Mouse (Mus musculus) heart, postnatal 0 days (tissue): Measurements from ENCODE around the gene Gm28036. TPM values are rescaled to one million over a fixed set of nuclear protein-coding genes. Genes with fewer than 3 reads are reported as not detected.

Source experiments
- ATAC-seq: fragments of 200-750 bp; cut with Nextera tagmentation; 2 replicates; pipeline ENCODE4 v1.8.0; 2017; ENCODE audit warnings: low read depth, moderate number of reproducible peaks, moderate library complexity; ENCODE audit not compliant: insufficient read depth
- DNase-seq: peaks from one replicate; pipeline ENCODE4 v3.0.0-alpha.2; 2016; ENCODE audit warnings: low spot score
- H3K27ac ChIP-seq: fragments of 300-500 bp; sonication (generic); 2 replicates; pipeline ENCODE4 v1.5.1; 2014; ENCODE audit warnings: low read depth, mild to moderate bottlenecking
- H3K27me3 ChIP-seq: fragments of 300-500 bp; sonication (generic); 2 replicates; pipeline ENCODE4 v1.6.1; 2014; ENCODE audit warnings: low read length, mixed read lengths; ENCODE audit not compliant: control insufficient read depth, insufficient read depth
- H3K36me3 ChIP-seq: fragments of 300-500 bp; sonication (generic); replicated peaks from 2 replicates; pipeline ENCODE4 v1.6.1; 2014; ENCODE audit warnings: low read length, mixed read lengths; ENCODE audit not compliant: control insufficient read depth, insufficient read depth
- H3K4me1 ChIP-seq: fragments of 300-500 bp; sonication (generic); 2 replicates; pipeline ENCODE4 v1.6.1; 2014; ENCODE audit warnings: antibody characterized with exemption; ENCODE audit not compliant: control insufficient read depth, insufficient read depth
- H3K4me2 ChIP-seq: fragments of 300-500 bp; sonication (generic); 2 replicates; pipeline ENCODE4 v1.6.1; 2014; ENCODE audit warnings: low read depth, mild to moderate bottlenecking, low read length, moderate library complexity
- H3K4me3 ChIP-seq: fragments of 300-500 bp; sonication (generic); 2 replicates; pipeline ENCODE4 v1.5.1; 2014; ENCODE audit warnings: low read depth, low read length
- H3K9ac ChIP-seq: fragments of 300-500 bp; sonication (generic); replicated peaks from 2 replicates; pipeline ENCODE4 v1.6.1; 2014; ENCODE audit warnings: low read depth, low read length, mixed read lengths
- H3K9me3 ChIP-seq: fragments of 300-500 bp; sonication (generic); replicated peaks from 2 replicates; pipeline ENCODE4 v1.6.1; 2016; ENCODE audit warnings: low read length; ENCODE audit not compliant: control insufficient read depth
- CTCF ChIP-seq: IDR thresholded peaks from 2 replicates; pipeline ENCODE4 v1.5.1; 2016; ENCODE audit warnings: antibody characterized with exemption, control low read depth, low read depth
- EP300 ChIP-seq: IDR thresholded peaks from 2 replicates; pipeline ENCODE4 v1.6.1; 2016; ENCODE audit warnings: antibody characterized with exemption, low read depth
- WGBS: fragments of 180-500 bp; shearing (Covaris S2); extraction: QIAGEN DNeasy Blood & Tissue Kit; methylation state at CpG from one replicate; pipeline ENCODE4 v1.1.7; 2014; 5-methylcytosine and 5-hydroxymethylcytosine counted together
- polyA plus RNA-seq: library from polyadenylated mRNA; unstranded; fragments of >200 nt; fragmentation: Nextera tagmentation; extraction: Ambion mirVana; gene quantifications from 2 replicates; pipeline ENCODE4 v1.2.1, GENCODE M21; 2015
- total RNA-seq: library from RNA; depleted of rRNA; stranded (reverse); fragments of >200 nt; gene quantifications from 2 replicates; pipeline ENCODE4 v1.2.3, GENCODE M21; 2014; ENCODE audit warnings: low replicate concordance

The Gm28036 gene
- total and polyA plus RNA-seq, 2 experiments from 2014 or later = 6.2 to 36.5 TPM

DNA sequence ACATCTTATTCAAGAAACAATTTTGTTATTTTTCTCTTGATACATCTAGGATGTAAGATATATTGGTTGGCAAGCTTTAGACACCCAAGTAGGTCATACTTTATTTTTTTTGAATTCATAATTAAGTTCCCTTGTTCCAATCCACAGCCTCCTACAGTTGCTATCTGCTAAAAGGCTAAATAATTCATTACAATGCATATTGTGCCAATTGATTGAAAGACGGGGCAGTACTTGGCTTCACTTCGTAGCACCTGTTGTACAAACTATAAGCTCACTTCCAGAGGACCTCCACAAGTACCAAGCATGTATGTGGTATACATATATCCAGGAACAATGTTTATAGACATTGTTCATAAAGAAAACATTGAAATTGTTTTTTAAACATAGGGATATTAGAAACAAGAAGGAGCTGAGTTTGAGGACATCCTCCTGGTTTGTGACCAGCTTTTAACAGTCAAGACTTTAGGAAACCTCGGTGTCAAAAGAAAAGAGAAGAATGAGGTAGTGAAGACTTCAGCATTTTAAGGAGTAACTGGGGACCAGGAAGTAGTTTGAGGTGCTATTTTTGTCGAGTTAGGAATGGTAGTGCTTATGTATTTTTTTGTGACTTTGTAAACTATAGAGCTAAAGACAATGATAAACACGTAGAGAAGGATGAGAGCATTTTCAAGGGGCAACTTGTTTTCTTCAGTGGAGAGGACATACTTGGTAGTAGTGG is 19.5 kb upstream of the Gm28036 start:
- H3K4me3 ChIP-seq = no peak overlapping the region
- DNase-seq = no peak
- H3K4me1 ChIP-seq = peaks cover 4% of the 10 kb centered on the region; the same call in 1 of the 2 replicates
- no peak overlapping the region for H3K9ac ChIP-seq
- TF ChIP-seq CTCF (no peak), EP300 (no peak)
- no peak overlapping the region for H3K27ac ChIP-seq
- H3K27me3 ChIP-seq = no peaks in the 10 kb centered on the region
- 63% methylated on average over 5 of the region's 5 CpGs for WGBS
- ATAC-seq = no peak
- peaks cover 56% of the 10 kb centered on the region for H3K36me3 ChIP-seq
- no peaks in the 10 kb centered on the region for H3K9me3 ChIP-seq
- no peak overlapping the region for H3K4me2 ChIP-seq

GRCm38 (mm10) chr2:156145486-156146130 is 18.7 kb upstream of the Gm28036 start:
- 62% methylated on average over 11 of the region's 11 CpGs for WGBS
- Histone ChIP-seq H3K4me3 (no peak overlapping the region), H3K27me3 (no peaks in the 10 kb centered on the region), H3K27ac (no peak overlapping the region), H3K4me2 (peak overlapping the region; percentile 73; the same call in 1 of the 2 replicates), H3K9ac (no peak overlapping the region), H3K36me3 (peaks cover 52% of the 10 kb centered on the region), H3K9me3 (no peaks in the 10 kb centered on the region), H3K4me1 (peaks cover 4% of the 10 kb centered on the region; the same call in 1 of the 2 replicates)
- no peak for DNase-seq
- no peak for ATAC-seq
- TF ChIP-seq CTCF (no peak), EP300 (no peak)

- Histone ChIP-seq H3K36me3 (peaks cover 52% of the 10 kb centered on the region), H3K4me1 (peaks cover 4% of the 10 kb centered on the region; the same call in 1 of the 2 replicates), H3K27me3 (no peaks in the 10 kb centered on the region), H3K27ac (peak within 1 kb of the TSS; percentile 91), H3K4me3 (peak within 1 kb of the TSS; percentile 60), H3K4me2 (peak within 1 kb of the TSS; percentile 73), H3K9ac (peak within 1 kb of the TSS; percentile 71), H3K9me3 (no peaks in the 10 kb centered on the region)
- DNase-seq = peak; percentile 92
- WGBS = 0% methylated on average over 62 of the region's 70 CpGs
- peak; percentile 94 for ATAC-seq
- TF ChIP-seq EP300 = no peak
- TF ChIP-seq CTCF = peak; percentile 51
Observed at GRCm38 (mm10) chr2:156143953-156144724, 17.2 kb upstream of the Gm28036 start, which contains the start of the genes Romo1 and Nfs1. Romo1 (plus strand) TSS chr2:156144039. Nfs1 (minus strand) TSS chr2:156144186.

- Histone ChIP-seq H3K9ac (peak overlapping the region; percentile 71), H3K36me3 (peaks cover 49% of the 10 kb centered on the region), H3K9me3 (no peaks in the 10 kb centered on the region), H3K4me3 (peak overlapping the region; percentile 60), H3K27ac (peak overlapping the region; percentile 91), H3K4me2 (peak overlapping the region; percentile 73), H3K27me3 (no peaks in the 10 kb centered on the region), H3K4me1 (peaks cover 4% of the 10 kb centered on the region; the same call in 1 of the 2 replicates)
- ATAC-seq (peak; percentile 1; the same call in 1 of the 2 replicates), DNase-seq (no peak)
- TF ChIP-seq EP300 = no peak
- no peak for TF ChIP-seq CTCF
- WGBS = 2% methylated on average over 16 of the region's 16 CpGs
Observed at GRCm38 (mm10) chr2:156143367-156143766, 16.5 kb upstream of the Gm28036 start.

DNA sequence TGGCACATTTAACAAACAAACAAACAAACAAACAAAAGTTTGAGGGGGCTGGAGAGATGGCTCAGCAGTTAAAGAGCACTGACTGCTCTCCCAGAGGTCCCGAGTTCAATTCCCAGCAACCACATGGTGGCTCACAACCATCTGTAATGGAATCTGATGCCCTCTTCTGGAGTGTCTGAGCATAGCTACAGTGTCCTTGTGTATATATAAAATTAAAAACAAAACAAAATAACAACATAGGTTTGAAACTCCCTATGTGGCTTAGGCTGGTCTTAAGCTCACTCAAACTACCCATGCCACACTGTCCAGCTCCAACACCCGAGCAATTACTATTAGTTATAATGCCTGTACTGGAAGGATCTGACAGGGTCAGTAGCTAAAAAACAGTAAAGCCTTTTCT is 15.9 kb upstream of the Gm28036 start:
- WGBS = 81% methylated on average over 2 of the region's 2 CpGs
- TF ChIP-seq CTCF (0 out of 2 replicates have a peak, but pooled peaks have one; percentile 3), EP300 (no peak)
- peak overlapping the region; percentile 71; the same call in 1 of the 2 replicates for H3K9ac ChIP-seq
- H3K4me1 ChIP-seq = peaks cover 4% of the 10 kb centered on the region; the same call in 1 of the 2 replicates
- peak overlapping the region; percentile 60; the same call in 1 of the 2 replicates for H3K4me3 ChIP-seq
- no peaks in the 10 kb centered on the region for H3K27me3 ChIP-seq
- ATAC-seq (no peak), DNase-seq (no peak)
- H3K27ac ChIP-seq = no peak overlapping the region
- H3K36me3 ChIP-seq = peaks cover 43% of the 10 kb centered on the region
- H3K9me3 ChIP-seq = no peaks in the 10 kb centered on the region
- H3K4me2 ChIP-seq = peak overlapping the region; percentile 73
